19 mouse cellular contexts compared by ENCODE assay signal in genomic region chr5:114087875-114088480, GRCm38 (mm10). TPM values are rescaled to one million over a fixed set of nuclear protein-coding genes. Genes with fewer than 3 reads are reported as not detected.
DNase-seq lines count a peak whose midpoint lies in the region; ATAC-seq and TF ChIP-seq lines count a peak whose summit lies in the region.
"Had no signal": no experiment of that assay in that cellular context is flagged by ENCODE, and none has a peak within 500 bp of the region (broad histone marks: within the 10 kb centered on the region; RNA-seq: fewer than 3 reads in every experiment).

No protein-coding gene starts in this region.

- H3K27ac ChIP-seq in hindbrain, postnatal 0 days, result no peak overlapping the region
- H3K27ac ChIP-seq in hindbrain, embryonic 10.5 days, result no peak overlapping the region
- H3K27ac ChIP-seq: heart, embryonic 15.5 days; hindbrain, embryonic 13.5 days; limb, embryonic 12.5 days; liver, embryonic 14.5 days; neural tube, embryonic 12.5 days had no signal

- no peaks in the 10 kb centered on the region for H3K36me3 ChIP-seq in hindbrain, postnatal 0 days (ENCODE audit: insufficient read depth, low read length)
- no peaks in the 10 kb centered on the region for H3K36me3 ChIP-seq in hindbrain, embryonic 10.5 days
- H3K36me3 ChIP-seq: heart, embryonic 15.5 days; limb, embryonic 12.5 days; neural tube, embryonic 12.5 days had no signal

- no peaks in the 10 kb centered on the region for H3K27me3 ChIP-seq in hindbrain, postnatal 0 days (ENCODE audit: insufficient read depth, low read length)
- peaks cover 5% of the 10 kb centered on the region; the same call in 1 of the 2 replicates for H3K27me3 ChIP-seq in hindbrain, embryonic 10.5 days (ENCODE audit: insufficient read depth, poor library complexity, severe bottlenecking)
- H3K27me3 ChIP-seq: hindbrain, embryonic 13.5 days; neural tube, embryonic 12.5 days had no signal

- H3K4me2 ChIP-seq in hindbrain, postnatal 0 days (ENCODE audit: low read depth, low read length), result no peak overlapping the region
- H3K4me2 ChIP-seq: heart, embryonic 15.5 days; limb, embryonic 12.5 days; neural tube, embryonic 12.5 days had no signal

- WGBS in hindbrain, postnatal 0 days, result 60% methylated on average over 12 of the region's 12 CpGs
- 80% methylated on average over 12 of the region's 12 CpGs for WGBS in hindbrain, embryonic 10.5 days

- H3K9ac ChIP-seq in hindbrain, postnatal 0 days (replicated peaks; ENCODE audit: low read length), result no peak overlapping the region
- H3K9ac ChIP-seq: heart, embryonic 15.5 days; hindbrain, embryonic 13.5 days; limb, embryonic 12.5 days; liver, embryonic 14.5 days; neural tube, embryonic 12.5 days had no signal

- no peak for ATAC-seq in hindbrain, postnatal 0 days
- ATAC-seq: forebrain, embryonic 16.5 days; intestine, embryonic 16.5 days had no signal

- TF ChIP-seq CTCF in hindbrain, postnatal 0 days (IDR thresholded peaks at IDR 0.05; ENCODE audit: low read depth), result no peak

- DNase-seq in hindbrain, postnatal 0 days (ENCODE audit: low spot score), result peak; percentile 19
- DNase-seq in hindbrain, embryonic 10.5 days (ENCODE audit: low spot score), result no peak
- peak; percentile 59 for DNase-seq in MN1 (ENCODE audit: low spot score)
- peak; percentile 56 to 70 for DNase-seq in cerebellum, postnatal 10 days
- DNase-seq in retina, embryonic 14.5 days (ENCODE audit: low spot score), result peak; percentile 20
- no peak for DNase-seq in gastrocnemius, postnatal 4 days (ENCODE audit: low spot score in 2 of 2)
- DNase-seq in heart, adult 18-20 months, result no peak
- DNase-seq in urinary bladder, adult 2 months (ENCODE audit: low spot score), result no peak
- DNase-seq: B cell, adult 2 months; lung, postnatal 10 days had no signal

- H3K9me3 ChIP-seq in hindbrain, postnatal 0 days (ENCODE audit: low read length), result no peaks in the 10 kb centered on the region
- H3K9me3 ChIP-seq in hindbrain, embryonic 10.5 days, result no peaks in the 10 kb centered on the region
- H3K9me3 ChIP-seq: heart, embryonic 15.5 days; hindbrain, embryonic 13.5 days; limb, embryonic 12.5 days; neural tube, embryonic 12.5 days had no signal

- no peaks in the 10 kb centered on the region for H3K4me1 ChIP-seq in hindbrain, postnatal 0 days (ENCODE audit: insufficient read depth, low read length)
- H3K4me1 ChIP-seq in hindbrain, embryonic 10.5 days (replicated peaks), result peaks cover 18% of the 10 kb centered on the region

- H3K4me3 ChIP-seq in hindbrain, postnatal 0 days (ENCODE audit: low read length), result no peak overlapping the region
- no peak overlapping the region for H3K4me3 ChIP-seq in hindbrain, embryonic 10.5 days
- H3K4me3 ChIP-seq: heart, embryonic 15.5 days; hindbrain, embryonic 13.5 days; limb, embryonic 12.5 days; megakaryocyte, embryonic 14.5 days; neural tube, embryonic 12.5 days had no signal

RNA-seq across cellular contexts. Expression of gene Svop, which starts 3.4 kb away (rescaled TPM):
- 159 and 173 TPM in 2 replicates for total RNA-seq in hindbrain, postnatal 0 days (2014; rRNA removed)
- polyA plus RNA-seq in hindbrain, postnatal 0 days (2015; fragmentation: Nextera tagmentation; extraction: Ambion mirVana), result 73.8 and 81.3 TPM in 2 replicates
- 11.3 and 30.3 TPM in 2 replicates for polyA plus RNA-seq in hindbrain, embryonic 10.5 days (2016; fragmentation: Nextera tagmentation; extraction: Ambion mirVana)
- not detected for total RNA-seq in gastrocnemius, postnatal 4 days (2021)
- not detected for total RNA-seq in heart, adult 18-20 months (2021)
- polyA plus RNA-seq in urinary bladder, adult 2 months (2012; rRNA removed), result 0.12 and 0.16 TPM in 2 replicates
- total RNA-seq: granulocyte monocyte progenitor cell, adult 5-6 weeks had no signal
- polyA plus RNA-seq: heart, embryonic 15.5 days; liver, embryonic 14.5 days had no signal

RNA-seq across cellular contexts. Expression of gene Usp30, which starts 22.7 kb away (rescaled TPM):
- 47.2 and 54.9 TPM in 2 replicates for total RNA-seq in hindbrain, postnatal 0 days (2014; rRNA removed)
- 17.6 and 18.0 TPM in 2 replicates for polyA plus RNA-seq in hindbrain, postnatal 0 days (2015; fragmentation: Nextera tagmentation; extraction: Ambion mirVana)
- polyA plus RNA-seq in hindbrain, embryonic 10.5 days (2016; fragmentation: Nextera tagmentation; extraction: Ambion mirVana), result 12.3 and 13.2 TPM in 2 replicates
- 10 to 100 TPM; 12.9 to 13.6 TPM for total RNA-seq in gastrocnemius, postnatal 4 days (2021)
- total RNA-seq in heart, adult 18-20 months (2021), result 10 to 100 TPM; 10.4 to 11.6 TPM
- 17.9 and 19.1 TPM in 2 replicates for polyA plus RNA-seq in urinary bladder, adult 2 months (2012; rRNA removed)

RNA-seq across cellular contexts. Expression of gene Alkbh2, which starts 40.0 kb away (rescaled TPM):
- 3.1 and 9.5 TPM in 2 replicates for total RNA-seq in hindbrain, postnatal 0 days (2014; rRNA removed)
- 7.6 and 8.0 TPM in 2 replicates for polyA plus RNA-seq in hindbrain, postnatal 0 days (2015; fragmentation: Nextera tagmentation; extraction: Ambion mirVana)
- polyA plus RNA-seq in hindbrain, embryonic 10.5 days (2016; fragmentation: Nextera tagmentation; extraction: Ambion mirVana), result 13.1 and 13.4 TPM in 2 replicates
- total RNA-seq in gastrocnemius, postnatal 4 days (2021), result 1 to 10 TPM; 3.3 to 3.4 TPM
- total RNA-seq in heart, adult 18-20 months (2021), result 1 to 10 TPM; 1.3 to 1.5 TPM
- 8.8 and 9.4 TPM in 2 replicates for polyA plus RNA-seq in urinary bladder, adult 2 months (2012; rRNA removed)

RNA-seq across cellular contexts. Expression of gene Ung, which starts 42.2 kb away (rescaled TPM):
- total RNA-seq in hindbrain, postnatal 0 days (2014; rRNA removed), result 13.8 and 15.5 TPM in 2 replicates
- polyA plus RNA-seq in hindbrain, postnatal 0 days (2015; fragmentation: Nextera tagmentation; extraction: Ambion mirVana), result 13.8 and 14.0 TPM in 2 replicates
- 41.9 and 60.8 TPM in 2 replicates for polyA plus RNA-seq in hindbrain, embryonic 10.5 days (2016; fragmentation: Nextera tagmentation; extraction: Ambion mirVana)
- total RNA-seq in gastrocnemius, postnatal 4 days (2021), result 10 to 100 TPM; 10.5 to 14.0 TPM
- total RNA-seq in heart, adult 18-20 months (2021), result 10 to 100 TPM; 24.8 to 26.0 TPM
- polyA plus RNA-seq in urinary bladder, adult 2 months (2012; rRNA removed), result 2.4 and 3.3 TPM in 2 replicates

RNA-seq across cellular contexts. Expression of gene Acacb, which starts 58.4 kb away (rescaled TPM):
- 3.4 and 7.0 TPM in 2 replicates for total RNA-seq in hindbrain, postnatal 0 days (2014; rRNA removed)
- 5.1 and 6.1 TPM in 2 replicates for polyA plus RNA-seq in hindbrain, postnatal 0 days (2015; fragmentation: Nextera tagmentation; extraction: Ambion mirVana)
- 1.8 TPM in 2 replicates for polyA plus RNA-seq in hindbrain, embryonic 10.5 days (2016; fragmentation: Nextera tagmentation; extraction: Ambion mirVana)
- 10 to 100 TPM; 59.6 to 62.8 TPM for total RNA-seq in gastrocnemius, postnatal 4 days (2021)
- total RNA-seq in heart, adult 18-20 months (2021), result 100 to 1,000 TPM; 238 to 247 TPM
- 7.7 and 9.6 TPM in 2 replicates for polyA plus RNA-seq in urinary bladder, adult 2 months (2012; rRNA removed)

Comparison
In these comparisons a context has a peak if more than half of its experiments do, and no peak if none do; other contexts are left out.
1. DNase-seq: peak in hindbrain, postnatal 0 days (single experiment), MN1 (single experiment), cerebellum, postnatal 10 days (2 of 2) and retina, embryonic 14.5 days (single experiment); none in hindbrain, embryonic 10.5 days (single experiment), gastrocnemius, postnatal 4 days (0 of 2), heart, adult 18-20 months (0 of 2) and urinary bladder, adult 2 months (single experiment).
2. RNA of gene Svop, which starts 3.4 kb away (total RNA-seq): 159 to 173 TPM in hindbrain, postnatal 0 days; not detected in gastrocnemius, postnatal 4 days and not detected in heart, adult 18-20 months; every median in the first group is over 100 times any median in the second.